Mouse (Mus musculus) thymus, adult 2 months (tissue): ENCODE measurements around the gene Rmdn3. TPM values are rescaled to one million over a fixed set of nuclear protein-coding genes. Genes with fewer than 3 reads are reported as not detected.

ENCODE experiments used
- DNase-seq: peaks from one replicate; pipeline ENCODE4 v3.0.0; 2021
- H3K27ac ChIP-seq: fragments of 200-500 bp; 2 replicates; pipeline ENCODE4 v1.5.1; 2012; ENCODE audit warnings: low read length, control low read depth; ENCODE audit not compliant: control insufficient read depth, insufficient read depth
- H3K27me3 ChIP-seq: fragments of 200-500 bp; 2 replicates; pipeline ENCODE4 v1.6.1; 2012; ENCODE audit warnings: mild to moderate bottlenecking, low read length, moderate library complexity, mixed read lengths; ENCODE audit not compliant: control insufficient read depth, insufficient read depth
- H3K36me3 ChIP-seq: fragments of 200-500 bp; 2 replicates; pipeline ENCODE4 v1.6.1; 2012; ENCODE audit warnings: mild to moderate bottlenecking, low read length, moderate library complexity; ENCODE audit not compliant: control insufficient read depth, insufficient read depth
- H3K4me1 ChIP-seq: fragments of 200-500 bp; replicated peaks from 2 replicates; pipeline ENCODE4 v1.6.1; 2012; ENCODE audit warnings: low read length; ENCODE audit not compliant: control insufficient read depth, insufficient read depth
- H3K4me3 ChIP-seq: fragments of 200-500 bp; 2 replicates; pipeline ENCODE4 v1.5.1; 2012; ENCODE audit warnings: mild to moderate bottlenecking, low read length, control low read depth, moderate library complexity; ENCODE audit not compliant: control insufficient read depth, insufficient read depth
- CTCF ChIP-seq: fragments of 200-500 bp; IDR thresholded peaks from 2 replicates; pipeline ENCODE4 v1.5.1; 2012; ENCODE audit warnings: mild to moderate bottlenecking, control low read depth, low read length, moderate library complexity, borderline replicate concordance; ENCODE audit not compliant: control insufficient read depth, poor library complexity, insufficient read depth; ENCODE audit errors: extremely low read depth
- POLR2A ChIP-seq: fragments of 200-500 bp; IDR thresholded peaks from 2 replicates; pipeline ENCODE4 v1.6.1; 2012; ENCODE audit warnings: mild to moderate bottlenecking, low read length, control low read depth, moderate library complexity; ENCODE audit not compliant: control insufficient read depth, poor library complexity, insufficient read depth; ENCODE audit errors: extremely low read depth
- WGBS: fragments of 180-500 bp; shearing (Covaris S2); methylation state at CpG from one replicate; pipeline ENCODE4 v1.1.7; 2018; 5-methylcytosine and 5-hydroxymethylcytosine counted together
- polyA plus RNA-seq: library from polyadenylated mRNA; depleted of rRNA; stranded (reverse); fragments of >200 nt; gene quantifications from 2 replicates; pipeline ENCODE4 v1.2.3, GENCODE M21; 2012

Gene Rmdn3
- polyA plus RNA-seq, 1 experiment, result 19.3 TPM

- no peaks in the 10 kb centered on the region for H3K27me3 ChIP-seq
- no peak for TF ChIP-seq POLR2A
- no peak for TF ChIP-seq CTCF
- 93% methylated on average over 3 of the region's 3 CpGs for WGBS
- no peak overlapping the region for H3K27ac ChIP-seq
- no peak for DNase-seq
- H3K4me3 ChIP-seq, result no peak overlapping the region
- no peaks in the 10 kb centered on the region for H3K4me1 ChIP-seq
- peaks cover 5% of the 10 kb centered on the region; the same call in 1 of the 2 replicates for H3K36me3 ChIP-seq
These were observed 19.9 kb upstream of the Rmdn3 start for GRCm38 (mm10) chr2:119176761-119177160.

- H3K27ac ChIP-seq, result no peak overlapping the region
- no peak for TF ChIP-seq CTCF
- TF ChIP-seq POLR2A, result no peak
- 79% methylated on average over 6 of the region's 6 CpGs for WGBS
- H3K4me1 ChIP-seq, result no peaks in the 10 kb centered on the region
- no peak overlapping the region for H3K4me3 ChIP-seq
- no peak for DNase-seq
- peaks cover 5% of the 10 kb centered on the region; the same call in 1 of the 2 replicates for H3K36me3 ChIP-seq
- no peaks in the 10 kb centered on the region for H3K27me3 ChIP-seq
These were observed 18.8 kb upstream of the Rmdn3 start for GRCm38 (mm10) chr2:119175614-119176013.

GRCm38 (mm10) chr2:119174866-119175265 is 18.0 kb upstream of the Rmdn3 start:
- WGBS, result 96% methylated on average over 14 of the region's 14 CpGs
- H3K4me1 ChIP-seq, result no peaks in the 10 kb centered on the region
- H3K4me3 ChIP-seq, result no peak overlapping the region
- no peaks in the 10 kb centered on the region for H3K36me3 ChIP-seq
- TF ChIP-seq CTCF (no peak), POLR2A (no peak)
- no peaks in the 10 kb centered on the region for H3K27me3 ChIP-seq
- H3K27ac ChIP-seq, result no peak overlapping the region
- no peak for DNase-seq

GRCm38 (mm10) chr2:119173991-119174651 is 17.3 kb upstream of the Rmdn3 start, which contains the start of gene Gm14137:
Gene Gm14137, plus strand, starts transcription at chr2:119174509.
- no peaks in the 10 kb centered on the region for H3K27me3 ChIP-seq
- WGBS, result 94% methylated on average over 8 of the region's 8 CpGs

GRCm38 (mm10) chr2:119172862-119173576 is 16.2 kb upstream of the Rmdn3 start:
- H3K4me1 ChIP-seq, result no peaks in the 10 kb centered on the region
- 54% methylated on average over 13 of the region's 13 CpGs for WGBS
- H3K27ac ChIP-seq, result no peak overlapping the region
- TF ChIP-seq POLR2A, result no peak
- no peak for TF ChIP-seq CTCF
- H3K27me3 ChIP-seq, result no peaks in the 10 kb centered on the region; the same call in 1 of the 2 replicates
- no peaks in the 10 kb centered on the region for H3K36me3 ChIP-seq
- no peak overlapping the region for H3K4me3 ChIP-seq
- DNase-seq, result no peak

More at GRCm38 (mm10) chr2:119173991-119174651, 17.3 kb upstream of the Rmdn3 start, which contains the start of gene Gm14137:
- no peak within 1 kb of the TSS for H3K4me3 ChIP-seq
- H3K4me1 ChIP-seq, result no peaks in the 10 kb centered on the region
- H3K27ac ChIP-seq, result no peak within 1 kb of the TSS
- no peaks in the 10 kb centered on the region for H3K36me3 ChIP-seq
- no peak for DNase-seq
- TF ChIP-seq CTCF, result no peak

- 95% methylated on average over 7 of the region's 7 CpGs for WGBS
- peaks cover 6% of the 10 kb centered on the region; the same call in 1 of the 2 replicates for H3K27me3 ChIP-seq
- peaks cover 6% of the 10 kb centered on the region; the same call in 1 of the 2 replicates for H3K4me1 ChIP-seq
- no peak for TF ChIP-seq POLR2A
- no peak for TF ChIP-seq CTCF
- no peaks in the 10 kb centered on the region for H3K36me3 ChIP-seq
- DNase-seq, result no peak
- H3K27ac ChIP-seq, result no peak overlapping the region
- no peak overlapping the region for H3K4me3 ChIP-seq
These were observed 15.6 kb upstream of the Rmdn3 start for GRCm38 (mm10) chr2:119172446-119172845.

- H3K4me1 ChIP-seq, result peaks cover 11% of the 10 kb centered on the region
- WGBS, result 92% methylated on average over 8 of the region's 8 CpGs
- no peak for DNase-seq
These were observed 14.7 kb upstream of the Rmdn3 start for GRCm38 (mm10) chr2:119171574-119171973.

More at GRCm38 (mm10) chr2:119171574-119171973, 14.7 kb upstream of the Rmdn3 start:
- H3K36me3 ChIP-seq, result no peaks in the 10 kb centered on the region
- peaks cover 6% of the 10 kb centered on the region; the same call in 1 of the 2 replicates for H3K27me3 ChIP-seq
- H3K4me3 ChIP-seq, result no peak overlapping the region
- TF ChIP-seq CTCF, result no peak
- no peak overlapping the region for H3K27ac ChIP-seq
